9 mouse cellular contexts compared by ENCODE assay signal in the genomic region with DNA sequence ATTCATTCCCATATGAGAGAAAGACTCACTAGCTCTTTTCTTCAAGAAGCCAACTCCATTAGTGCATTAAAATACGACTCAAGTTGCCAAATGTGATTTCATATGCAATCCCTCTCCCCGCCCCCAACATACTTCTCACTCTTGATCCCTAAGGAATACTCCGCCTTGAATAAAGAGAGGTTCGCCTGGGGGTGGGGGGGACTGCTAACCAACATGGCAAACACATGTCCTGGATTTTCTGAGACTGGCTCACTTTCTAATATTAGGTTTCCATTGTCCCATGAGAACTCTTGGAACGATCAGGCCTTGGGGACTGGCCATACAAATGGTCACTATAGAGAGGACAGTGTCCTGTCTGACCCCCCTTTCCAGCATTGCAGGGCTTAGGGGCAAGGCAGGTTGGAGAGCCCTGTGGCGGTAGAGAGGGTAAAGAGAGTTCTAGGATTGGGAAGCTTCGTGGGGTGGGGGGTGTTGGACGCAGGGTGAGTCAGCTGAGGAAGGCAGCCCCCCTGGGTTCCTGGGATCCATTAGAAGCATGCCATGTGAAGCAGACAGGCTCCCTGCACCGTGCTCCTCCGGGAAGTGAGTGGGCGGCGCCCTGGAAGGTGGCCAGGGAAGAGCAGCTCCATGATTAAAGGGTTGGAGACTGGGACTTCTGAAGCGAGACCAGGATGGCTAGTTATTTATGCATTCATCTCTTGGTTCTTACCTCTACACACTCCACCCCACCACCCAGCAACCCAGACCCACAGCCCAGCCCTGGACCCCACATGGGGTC.
A peak's percentile ranks its signal among the peaks of the same experiment; 100 is the strongest.
DNase-seq lines count a peak whose midpoint lies in the region; ATAC-seq and TF ChIP-seq lines count a peak whose summit lies in the region.
"Had no signal": no experiment of that assay in that cellular context is flagged by ENCODE, and none has a peak within 500 bp of the region (broad histone marks: within the 10 kb centered on the region; RNA-seq: fewer than 3 reads in every experiment).

No protein-coding gene starts in this region.

- TF ChIP-seq EP300 in stomach, postnatal 0 days (optimal IDR thresholded peaks at IDR 0.05), result no peak

- no peak overlapping the region for H3K9ac ChIP-seq in intestine, embryonic 15.5 days
- H3K9ac ChIP-seq in intestine, embryonic 16.5 days (ENCODE audit: low read depth, low read length), result no peak overlapping the region
- H3K9ac ChIP-seq in stomach, postnatal 0 days (ENCODE audit: low read length), result no peak overlapping the region
- H3K9ac ChIP-seq: midbrain, embryonic 15.5 days had no signal

- H3K9me3 ChIP-seq in intestine, embryonic 15.5 days, result no peaks in the 10 kb centered on the region
- H3K9me3 ChIP-seq in intestine, embryonic 16.5 days (ENCODE audit: control insufficient read depth, low read length), result no peaks in the 10 kb centered on the region
- no peaks in the 10 kb centered on the region for H3K9me3 ChIP-seq in heart, embryonic 10.5 days
- H3K9me3 ChIP-seq in stomach, postnatal 0 days (ENCODE audit: control insufficient read depth, low read length), result no peaks in the 10 kb centered on the region
- H3K9me3 ChIP-seq: midbrain, embryonic 15.5 days had no signal

- peaks cover 32% of the 10 kb centered on the region for H3K4me1 ChIP-seq in intestine, embryonic 15.5 days (replicated peaks)
- peaks cover 21% of the 10 kb centered on the region for H3K4me1 ChIP-seq in intestine, embryonic 16.5 days (ENCODE audit: control insufficient read depth, insufficient read depth, low read length)
- H3K4me1 ChIP-seq in heart, embryonic 10.5 days, result peaks cover 54% of the 10 kb centered on the region
- H3K4me1 ChIP-seq in stomach, postnatal 0 days (replicated peaks; ENCODE audit: control insufficient read depth, insufficient read depth), result peaks cover 11% of the 10 kb centered on the region

- no peaks in the 10 kb centered on the region for H3K27me3 ChIP-seq in intestine, embryonic 15.5 days (replicated peaks)
- H3K27me3 ChIP-seq in intestine, embryonic 16.5 days (replicated peaks; ENCODE audit: control insufficient read depth, insufficient read depth, low read length), result no peaks in the 10 kb centered on the region
- H3K27me3 ChIP-seq in heart, embryonic 10.5 days (ENCODE audit: insufficient read depth, poor library complexity, severe bottlenecking), result no peaks in the 10 kb centered on the region
- H3K27me3 ChIP-seq in stomach, postnatal 0 days (ENCODE audit: control insufficient read depth, insufficient read depth, low read length), result no peaks in the 10 kb centered on the region
- H3K27me3 ChIP-seq: midbrain, embryonic 15.5 days had no signal

- 0 out of 2 replicates have a peak overlapping the region, but pooled peaks have one; percentile 17 for H3K27ac ChIP-seq in intestine, embryonic 15.5 days
- no peak overlapping the region for H3K27ac ChIP-seq in intestine, embryonic 16.5 days (ENCODE audit: low read length)
- peak overlapping the region; percentile 84 for H3K27ac ChIP-seq in heart, embryonic 10.5 days
- H3K27ac ChIP-seq in stomach, postnatal 0 days (replicated peaks), result no peak overlapping the region; the same call in 1 of the 2 replicates
- H3K27ac ChIP-seq: midbrain, embryonic 15.5 days had no signal

- peak; percentile 61 for DNase-seq in testis, postnatal 10 days (ENCODE audit: low spot score)
- no peak for DNase-seq in testis, postnatal 14 days (ENCODE audit: low spot score)
- DNase-seq in heart, embryonic 10.5 days (ENCODE audit: low spot score), result no peak
- no peak for DNase-seq in stomach, postnatal 0 days (ENCODE audit: low spot score)
- DNase-seq in T-cell, adult 2 months (ENCODE audit: low spot score), result no peak

- H3K36me3 ChIP-seq in intestine, embryonic 15.5 days, result no peaks in the 10 kb centered on the region
- H3K36me3 ChIP-seq in intestine, embryonic 16.5 days (ENCODE audit: control insufficient read depth, insufficient read depth, low read length), result no peaks in the 10 kb centered on the region
- no peaks in the 10 kb centered on the region for H3K36me3 ChIP-seq in heart, embryonic 10.5 days
- H3K36me3 ChIP-seq in stomach, postnatal 0 days (ENCODE audit: control insufficient read depth, insufficient read depth, low read length), result no peaks in the 10 kb centered on the region
- H3K36me3 ChIP-seq: midbrain, embryonic 15.5 days had no signal

- H3K4me3 ChIP-seq in intestine, embryonic 15.5 days (replicated peaks), result no peak overlapping the region
- H3K4me3 ChIP-seq in intestine, embryonic 16.5 days (ENCODE audit: low read length), result no peak overlapping the region
- H3K4me3 ChIP-seq in heart, embryonic 10.5 days, result no peak overlapping the region
- H3K4me3 ChIP-seq in stomach, postnatal 0 days (ENCODE audit: low read depth, low read length), result no peak overlapping the region
- H3K4me3 ChIP-seq: midbrain, embryonic 15.5 days had no signal

- no peak for ATAC-seq in intestine, embryonic 15.5 days
- no peak for ATAC-seq in intestine, embryonic 16.5 days
- ATAC-seq in stomach, postnatal 0 days (ENCODE audit: low FRiP score, low TSS enrichment), result peak; percentile 14; the same call in 1 of the 2 replicates
- no peak for ATAC-seq in megakaryocyte-erythroid progenitor cell, adult 5-6 weeks (replicated peaks; ENCODE audit: low FRiP score, low TSS enrichment, poor library complexity, severe bottlenecking)

- 67% methylated on average over 13 of the region's 13 CpGs for WGBS in intestine, embryonic 15.5 days
- 65% methylated on average over 13 of the region's 13 CpGs for WGBS in intestine, embryonic 16.5 days
- 68% methylated on average over 13 of the region's 13 CpGs for WGBS in heart, embryonic 10.5 days
- WGBS in stomach, postnatal 0 days, result 47% methylated on average over 13 of the region's 13 CpGs

- no peak overlapping the region for H3K4me2 ChIP-seq in intestine, embryonic 15.5 days (replicated peaks)
- H3K4me2 ChIP-seq in intestine, embryonic 16.5 days (ENCODE audit: low read depth, low read length), result no peak overlapping the region
- H3K4me2 ChIP-seq in stomach, postnatal 0 days (replicated peaks; ENCODE audit: low read depth), result no peak overlapping the region
- H3K4me2 ChIP-seq: midbrain, embryonic 15.5 days had no signal

- TF ChIP-seq CTCF in stomach, postnatal 0 days (IDR thresholded peaks at IDR 0.05; ENCODE audit: low read depth), result no peak

Comparison
In these comparisons a context has a peak if more than half of its experiments do, and no peak if none do; other contexts are left out.
1. H3K27ac ChIP-seq: peak in intestine, embryonic 15.5 days (single experiment) and heart, embryonic 10.5 days (single experiment); none in intestine, embryonic 16.5 days (single experiment) and stomach, postnatal 0 days (single experiment).